Mouse (Mus musculus): Measurements from ENCODE around the gene Cnr2.

DNA sequence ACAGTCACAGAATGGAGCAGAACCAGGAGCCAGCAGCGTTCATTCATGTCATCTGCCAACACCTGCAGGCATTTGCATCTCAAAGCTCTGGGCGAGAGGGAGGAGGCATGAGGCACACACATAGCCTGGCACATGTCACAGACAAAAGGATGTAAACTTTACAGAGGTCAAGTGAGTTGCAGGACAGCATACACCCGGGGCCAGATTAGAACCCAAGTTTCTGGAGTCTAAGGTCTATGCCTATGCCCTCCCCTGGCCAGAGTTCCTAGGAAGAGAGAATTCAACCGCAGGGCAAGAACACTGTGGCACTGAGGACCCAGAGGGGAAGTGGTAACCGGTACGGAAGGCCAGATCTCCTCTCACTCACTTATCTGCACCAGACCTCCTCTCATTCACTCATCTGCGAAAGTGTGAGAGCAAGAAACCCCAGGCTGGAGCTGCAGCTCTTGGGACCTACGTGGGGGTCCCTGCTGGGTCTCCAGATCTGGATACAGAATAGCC lies at the start of gene Cnr2:
- no peak for TF ChIP-seq CTCF (conservative IDR thresholded peaks at IDR 0.05; ENCODE audit: low read length)
- TF ChIP-seq NANOG (IDR thresholded peaks at IDR 0.05; ENCODE audit: borderline replicate concordance, low read length): no peak
- TF ChIP-seq POU5F1 (IDR thresholded peaks at IDR 0.05; ENCODE audit: borderline replicate concordance, low read length): no peak

Measured in E14TG2a.4 (cell line).